Mouse (Mus musculus) olfactory bulb, adult 2 months (tissue): ENCODE data around the gene Large1.

Source experiments
- CTCF ChIP-seq: fragments of 200-500 bp; IDR thresholded peaks from 2 replicates; pipeline ENCODE4 v1.5.1; 2012; ENCODE audit warnings: low read depth, mild to moderate bottlenecking, low read length, moderate library complexity; ENCODE audit not compliant: insufficient read depth
- POLR2A ChIP-seq: fragments of 200-500 bp; IDR thresholded peaks from 2 replicates; pipeline ENCODE4 v1.6.1; 2012; ENCODE audit warnings: mild to moderate bottlenecking, low read depth, low read length, moderate library complexity; ENCODE audit not compliant: insufficient read depth

DNA sequence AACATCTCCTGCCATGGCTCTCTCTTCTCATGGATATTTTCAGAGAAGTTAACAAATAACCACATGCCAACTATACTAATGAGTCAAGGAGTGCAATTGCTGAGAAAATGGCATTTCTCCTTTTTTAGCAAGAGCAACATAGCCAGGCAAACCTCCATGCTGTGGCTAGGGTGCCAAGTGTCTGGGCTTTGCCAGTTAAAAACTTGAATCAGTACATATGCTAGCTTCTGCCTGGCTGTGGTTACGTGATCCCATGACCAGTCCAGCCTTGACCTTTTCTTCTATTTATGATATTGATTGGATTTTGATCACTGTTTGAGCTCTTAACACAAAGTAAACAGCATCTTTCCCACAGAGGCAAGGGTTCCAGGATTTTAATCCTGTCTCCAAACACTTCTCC lies 335.7 kb downstream of the Large1 start:
- TF ChIP-seq CTCF: no peak
- no peak for TF ChIP-seq POLR2A
